Mouse (Mus musculus): ENCODE measurements around the gene Rgcc. TPM values are rescaled to one million over a fixed set of nuclear protein-coding genes. Genes with fewer than 3 reads are reported as not detected.

The Rgcc gene
- polyA plus RNA-seq, 1 experiment from 2014 or later = 21.4 TPM

- Histone ChIP-seq H3K4me2 (no peak overlapping the region), H3K27ac (peak overlapping the region; percentile 31; the same call in 1 of the 2 replicates), H3K4me3 (no peak overlapping the region), H3K9ac (no peak overlapping the region), H3K4me1 (no peaks in the 10 kb centered on the region), H3K9me3 (no peaks in the 10 kb centered on the region), H3K36me3 (replicated peaks) (no peaks in the 10 kb centered on the region), H3K27me3 (replicated peaks) (no peaks in the 10 kb centered on the region)
- no peak for ATAC-seq (replicated peaks)
- 64% methylated on average over 8 of the region's 8 CpGs for WGBS
Observed at GRCm38 (mm10) chr14:79313439-79314175, 12.2 kb upstream of the Rgcc start.

DNA sequence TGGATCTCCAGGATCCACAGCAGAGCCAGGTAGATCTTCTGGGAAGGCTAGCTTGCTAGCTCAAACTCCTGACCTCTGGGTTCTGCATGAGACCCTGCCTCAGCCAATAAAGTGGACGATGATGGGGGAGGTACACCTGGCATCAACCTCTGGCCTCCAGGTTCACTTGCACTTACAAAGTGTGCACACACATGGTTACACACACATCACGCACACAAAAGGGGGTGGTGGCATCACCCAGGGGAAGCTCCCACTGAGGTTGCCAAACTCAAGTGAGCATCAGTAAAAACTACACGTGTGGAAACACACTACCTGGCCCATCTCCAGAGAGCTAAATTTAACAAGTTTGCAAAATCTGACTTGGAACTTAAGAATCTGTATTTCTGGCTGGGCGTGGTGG is 11.3 kb upstream of the Rgcc start:
- Histone ChIP-seq H3K4me1 (peaks cover 4% of the 10 kb centered on the region; the same call in 1 of the 2 replicates), H3K27ac (no peak overlapping the region), H3K36me3 (replicated peaks) (no peaks in the 10 kb centered on the region), H3K9me3 (no peaks in the 10 kb centered on the region), H3K4me3 (no peak overlapping the region), H3K9ac (no peak overlapping the region), H3K27me3 (replicated peaks) (no peaks in the 10 kb centered on the region), H3K4me2 (no peak overlapping the region)
- 84% methylated on average over 4 of the region's 4 CpGs for WGBS
- no peak for ATAC-seq (replicated peaks)

GRCm38 (mm10) chr14:79311918-79312454 is 10.5 kb upstream of the Rgcc start:
- no peaks in the 10 kb centered on the region for H3K36me3 ChIP-seq (replicated peaks)
- H3K27me3 ChIP-seq (replicated peaks) = no peaks in the 10 kb centered on the region
- no peak overlapping the region for H3K27ac ChIP-seq
- 66% methylated on average over 4 of the region's 4 CpGs for WGBS
- no peak for ATAC-seq (replicated peaks)
- no peak overlapping the region for H3K9ac ChIP-seq
- no peak overlapping the region for H3K4me2 ChIP-seq
- peaks cover 4% of the 10 kb centered on the region; the same call in 1 of the 2 replicates for H3K4me1 ChIP-seq
- no peak overlapping the region for H3K4me3 ChIP-seq
- H3K9me3 ChIP-seq = no peaks in the 10 kb centered on the region

- H3K36me3 ChIP-seq (replicated peaks) = no peaks in the 10 kb centered on the region
- H3K27me3 ChIP-seq (replicated peaks) = no peaks in the 10 kb centered on the region
- peaks cover 4% of the 10 kb centered on the region; the same call in 1 of the 2 replicates for H3K4me1 ChIP-seq
- H3K9ac ChIP-seq = no peak overlapping the region
- no peak overlapping the region for H3K27ac ChIP-seq
- H3K9me3 ChIP-seq = no peaks in the 10 kb centered on the region
- no peak for ATAC-seq (replicated peaks)
- H3K4me3 ChIP-seq = no peak overlapping the region
- no peak overlapping the region for H3K4me2 ChIP-seq
- WGBS = 54% methylated on average over 4 of the region's 4 CpGs
Observed at GRCm38 (mm10) chr14:79309115-79309514, 7.7 kb upstream of the Rgcc start.

GRCm38 (mm10) chr14:79308364-79308763 is 6.9 kb upstream of the Rgcc start:
- no peak overlapping the region for H3K9ac ChIP-seq
- 0 out of 2 replicates have a peak, but pooled peaks have one; percentile 50 for ATAC-seq (replicated peaks)
- H3K4me1 ChIP-seq = peaks cover 4% of the 10 kb centered on the region; the same call in 1 of the 2 replicates
- H3K4me3 ChIP-seq = no peak overlapping the region
- no peaks in the 10 kb centered on the region for H3K9me3 ChIP-seq
- H3K27ac ChIP-seq = no peak overlapping the region
- WGBS = 9% methylated on average over 4 of the region's 4 CpGs
- H3K4me2 ChIP-seq = no peak overlapping the region
- no peaks in the 10 kb centered on the region for H3K27me3 ChIP-seq (replicated peaks)
- H3K36me3 ChIP-seq (replicated peaks) = no peaks in the 10 kb centered on the region

DNA sequence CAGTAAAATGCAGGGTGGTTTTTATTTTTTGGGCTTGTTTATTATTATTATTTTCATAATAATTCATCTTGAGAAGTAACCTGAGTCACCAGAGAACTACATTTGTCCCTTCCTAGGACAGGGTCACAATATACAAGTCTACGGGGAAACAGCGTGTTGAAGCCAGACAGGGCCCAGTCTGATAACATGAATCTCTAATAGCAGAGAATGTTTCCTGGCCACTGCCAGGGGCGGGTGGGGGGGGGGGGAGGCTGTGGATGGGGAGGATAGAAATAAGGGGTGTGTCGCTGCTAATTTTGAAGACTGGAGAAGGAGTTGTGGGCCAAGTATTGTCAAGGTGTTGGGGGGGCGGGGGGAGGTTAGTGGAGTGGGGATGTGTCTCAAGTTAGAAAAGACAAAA is 6.5 kb upstream of the Rgcc start:
- Histone ChIP-seq H3K36me3 (replicated peaks) (no peaks in the 10 kb centered on the region), H3K27me3 (replicated peaks) (no peaks in the 10 kb centered on the region), H3K9me3 (no peaks in the 10 kb centered on the region), H3K4me1 (peaks cover 4% of the 10 kb centered on the region; the same call in 1 of the 2 replicates), H3K9ac (no peak overlapping the region), H3K4me2 (no peak overlapping the region), H3K27ac (no peak overlapping the region), H3K4me3 (no peak overlapping the region)
- ATAC-seq (replicated peaks) = no peak
- 48% methylated on average over 5 of the region's 5 CpGs for WGBS

GRCm38 (mm10) chr14:79307138-79307537 is 5.7 kb upstream of the Rgcc start:
- 90% methylated on average over 7 of the region's 7 CpGs for WGBS

DNA sequence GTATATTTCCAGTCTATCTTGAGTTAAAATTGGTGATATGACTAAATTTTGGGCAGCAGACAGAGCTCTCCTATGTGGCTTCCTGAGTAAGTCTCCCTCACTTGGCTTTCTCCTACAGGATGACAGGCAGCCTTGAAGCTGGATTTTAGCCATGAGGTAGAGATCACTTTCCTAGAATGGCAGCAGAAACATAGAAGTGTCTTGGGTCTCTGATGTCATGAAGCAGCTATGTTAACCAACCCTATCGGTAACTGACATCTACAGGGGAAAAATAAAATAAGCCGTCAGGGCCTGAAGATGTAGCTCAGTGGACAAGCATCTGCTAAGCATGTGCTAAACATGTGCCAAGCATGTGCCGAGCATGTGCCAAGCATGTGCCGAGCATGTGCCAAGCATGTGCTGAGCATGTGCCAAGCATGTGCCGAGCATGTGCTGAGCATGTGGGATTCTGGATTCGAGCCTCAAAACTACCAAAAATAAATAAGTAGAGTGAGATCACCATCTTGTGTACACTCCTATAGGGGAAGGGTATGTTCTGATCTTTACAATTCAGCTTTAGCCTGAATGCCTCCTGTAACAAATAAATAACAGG is 3.5 kb upstream of the Rgcc start:
- no peak overlapping the region for H3K9ac ChIP-seq
- no peak overlapping the region for H3K4me3 ChIP-seq
- H3K9me3 ChIP-seq = no peaks in the 10 kb centered on the region
- H3K4me1 ChIP-seq = peaks cover 15% of the 10 kb centered on the region
- no peak overlapping the region for H3K4me2 ChIP-seq
- no peak for ATAC-seq (replicated peaks)
- H3K27ac ChIP-seq = no peak overlapping the region
- 90% methylated on average over 6 of the region's 6 CpGs for WGBS
- no peaks in the 10 kb centered on the region for H3K36me3 ChIP-seq (replicated peaks)
- H3K27me3 ChIP-seq (replicated peaks) = peaks cover 13% of the 10 kb centered on the region; the same call in 1 of the 2 replicates

More at GRCm38 (mm10) chr14:79307138-79307537, 5.7 kb upstream of the Rgcc start:
- peaks cover 4% of the 10 kb centered on the region; the same call in 1 of the 2 replicates for H3K4me1 ChIP-seq
- ATAC-seq (replicated peaks) = no peak
- 0 out of 2 replicates have a peak, but pooled peaks cover 1% of the 10 kb centered on the region for H3K27me3 ChIP-seq (replicated peaks)
- no peaks in the 10 kb centered on the region for H3K36me3 ChIP-seq (replicated peaks)
- H3K9ac ChIP-seq = no peak overlapping the region
- no peak overlapping the region for H3K4me3 ChIP-seq
- H3K9me3 ChIP-seq = no peaks in the 10 kb centered on the region
- H3K27ac ChIP-seq = no peak overlapping the region
- H3K4me2 ChIP-seq = no peak overlapping the region

DNA sequence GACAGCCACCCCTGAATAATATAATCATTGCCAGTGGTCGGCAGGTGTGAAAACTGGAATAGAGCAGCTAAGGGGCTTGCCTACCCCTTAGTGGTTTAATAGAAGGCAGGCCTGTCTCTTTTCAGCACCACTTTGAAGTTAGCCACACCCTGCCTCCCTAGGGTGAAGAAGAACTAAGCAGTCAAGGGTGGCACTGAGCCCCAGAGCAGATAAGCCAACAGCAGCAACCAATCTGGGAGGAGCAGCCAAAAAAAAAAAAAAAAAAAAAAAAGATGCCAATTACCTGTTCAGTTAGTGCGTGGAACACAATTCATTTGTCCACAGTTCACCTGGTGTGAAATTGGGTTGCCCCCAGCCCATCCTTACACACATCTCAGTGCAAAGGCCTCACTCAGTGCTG is 1.7 kb upstream of the Rgcc start:
- ATAC-seq (replicated peaks) = no peak
- Histone ChIP-seq H3K9ac (no peak overlapping the region), H3K4me3 (no peak overlapping the region), H3K27me3 (replicated peaks) (peaks cover 26% of the 10 kb centered on the region), H3K4me1 (peaks cover 11% of the 10 kb centered on the region), H3K4me2 (no peak overlapping the region), H3K9me3 (no peaks in the 10 kb centered on the region), H3K36me3 (replicated peaks) (no peaks in the 10 kb centered on the region), H3K27ac (no peak overlapping the region)
- 71% methylated on average over 2 of the region's 2 CpGs for WGBS

- 1% methylated on average over 52 of the region's 52 CpGs for WGBS
- H3K27ac ChIP-seq = no peak overlapping the region
Observed at GRCm38 (mm10) chr14:79300641-79301350, 649 bp downstream of the Rgcc start.

DNA sequence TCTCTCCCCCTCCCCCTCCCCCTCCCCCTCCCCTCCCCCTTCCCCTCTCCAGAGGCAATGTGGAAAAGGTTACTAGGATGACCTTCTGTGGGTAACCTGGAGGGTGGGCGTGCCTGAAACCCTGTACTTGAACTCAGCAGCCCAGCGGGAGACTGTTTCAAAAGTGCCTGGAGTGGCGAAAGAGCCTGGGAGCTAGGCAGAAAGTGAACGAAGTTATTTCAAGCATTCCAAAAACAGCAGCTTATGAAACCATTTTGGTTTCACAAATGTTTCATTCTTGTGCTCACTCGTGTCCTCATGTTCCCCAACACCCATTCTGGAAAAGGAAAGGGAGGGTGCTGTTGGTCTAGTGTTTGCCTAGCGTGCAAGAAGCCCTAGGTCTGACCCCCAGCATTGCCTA is 1.6 kb downstream of the Rgcc start:
- no peaks in the 10 kb centered on the region for H3K9me3 ChIP-seq
- H3K27me3 ChIP-seq (replicated peaks) = peaks cover 26% of the 10 kb centered on the region
- H3K4me3 ChIP-seq = peak overlapping the region; percentile 49
- no peak overlapping the region for H3K9ac ChIP-seq
- ATAC-seq (replicated peaks) = no peak
- no peaks in the 10 kb centered on the region for H3K36me3 ChIP-seq (replicated peaks)
- WGBS = 19% methylated on average over 6 of the region's 6 CpGs
- peaks cover 13% of the 10 kb centered on the region for H3K4me1 ChIP-seq
- no peak overlapping the region for H3K27ac ChIP-seq
- H3K4me2 ChIP-seq = peak overlapping the region; percentile 97

More at GRCm38 (mm10) chr14:79300641-79301350, 649 bp downstream of the Rgcc start:
- peak; percentile 56 for ATAC-seq (replicated peaks)
- H3K9ac ChIP-seq = peak overlapping the region; percentile 41
- no peaks in the 10 kb centered on the region for H3K36me3 ChIP-seq (replicated peaks)
- peak overlapping the region; percentile 49 for H3K4me3 ChIP-seq
- H3K4me1 ChIP-seq = peaks cover 13% of the 10 kb centered on the region
- no peaks in the 10 kb centered on the region for H3K9me3 ChIP-seq
- peak overlapping the region; percentile 97 for H3K4me2 ChIP-seq
- H3K27me3 ChIP-seq (replicated peaks) = peaks cover 26% of the 10 kb centered on the region

DNA sequence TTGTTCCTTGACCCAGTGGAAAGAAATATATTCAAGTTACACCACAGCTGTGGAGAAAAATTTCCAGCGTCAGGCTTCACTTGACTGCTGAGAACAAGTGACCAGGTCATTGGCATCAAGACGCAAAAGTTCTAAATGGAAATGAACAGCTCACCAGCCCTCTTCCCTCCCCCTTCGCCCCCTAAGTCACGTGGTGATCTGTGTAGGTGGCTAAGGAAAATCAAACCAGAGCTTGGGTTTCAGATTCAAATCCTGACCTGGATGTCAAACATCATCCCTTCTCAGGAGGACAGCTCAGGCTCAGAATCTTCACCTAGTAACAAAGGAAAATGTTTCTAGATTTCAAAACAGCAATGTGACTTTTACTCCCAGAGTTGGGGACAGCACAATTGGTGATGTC is 2.2 kb downstream of the Rgcc start:
- WGBS = 53% methylated on average over 4 of the region's 4 CpGs
- Histone ChIP-seq H3K4me3 (0 out of 2 replicates have a peak overlapping the region, but pooled peaks have one; percentile 1), H3K36me3 (replicated peaks) (no peaks in the 10 kb centered on the region), H3K27ac (no peak overlapping the region), H3K9me3 (no peaks in the 10 kb centered on the region), H3K4me2 (peak overlapping the region; percentile 11; the same call in 1 of the 2 replicates), H3K27me3 (replicated peaks) (peaks cover 26% of the 10 kb centered on the region), H3K4me1 (peaks cover 13% of the 10 kb centered on the region), H3K9ac (no peak overlapping the region)
- no peak for ATAC-seq (replicated peaks)
